Mouse (Mus musculus): Measurements from ENCODE around the gene Ring1. TPM values are rescaled to one million over a fixed set of nuclear protein-coding genes. Genes with fewer than 3 reads are reported as not detected.

The Ring1 gene
- polyA plus RNA-seq, 1 experiment from 2014 or later, result 26.0 TPM

MicroRNA genes within 50 kb of the gene (microRNA counts, 519-probe panel; counts per million panel counts)
- 1,314 counts per million, percentile 7 among the panel's probes with 10 or more counts for microRNA mmu-miR-219

Small RNA genes lying within 50 kb of the gene (microRNA-seq; reads per million reads assigned to microRNA genes)
- gene Mir219a-1 (ENCODE audit: borderline number of aligned reads) (0.86 reads per million), gene Mir219c (ENCODE audit: borderline number of aligned reads) (not detected)

Other genes starting within 250 kb of the Ring1 start
- 58.8 and 67.2 TPM in 2 replicates for gene Angptl4, start 242.8 kb downstream of the Ring1 start, polyA plus RNA-seq (2015; fragmentation: Nextera tagmentation; extraction: Ambion mirVana)
- gene Kank3, start 214.2 kb downstream of the Ring1 start, polyA plus RNA-seq (2015; fragmentation: Nextera tagmentation; extraction: Ambion mirVana), result 45.3 and 45.8 TPM in 2 replicates
- gene Rps28, start 200.1 kb downstream of the Ring1 start, polyA plus RNA-seq (2015; fragmentation: Nextera tagmentation; extraction: Ambion mirVana), result 998 and 1,000 TPM in 2 replicates
- gene Ndufa7, start 200.1 kb downstream of the Ring1 start, polyA plus RNA-seq (2015; fragmentation: Nextera tagmentation; extraction: Ambion mirVana), result 432 and 453 TPM in 2 replicates
- 57.3 and 59.6 TPM in 2 replicates for gene Cd320, start 181.6 kb downstream of the Ring1 start, polyA plus RNA-seq (2015; fragmentation: Nextera tagmentation; extraction: Ambion mirVana)
- gene Gm7029, start 150.8 kb downstream of the Ring1 start, polyA plus RNA-seq (2015; fragmentation: Nextera tagmentation; extraction: Ambion mirVana), result not detected in 2 replicates
- gene Kifc1, start 134.0 kb downstream of the Ring1 start, polyA plus RNA-seq (2015; fragmentation: Nextera tagmentation; extraction: Ambion mirVana), result 6.7 and 6.8 TPM in 2 replicates
- 0.55 and 0.58 TPM in 2 replicates for gene Platr17, start 119.5 kb downstream of the Ring1 start, polyA plus RNA-seq (2015; fragmentation: Nextera tagmentation; extraction: Ambion mirVana)
- gene Daxx, start 115.3 kb downstream of the Ring1 start, polyA plus RNA-seq (2015; fragmentation: Nextera tagmentation; extraction: Ambion mirVana), result 48.5 and 51.7 TPM in 2 replicates
- gene Tapbp, start 108.8 kb downstream of the Ring1 start, polyA plus RNA-seq (2015; fragmentation: Nextera tagmentation; extraction: Ambion mirVana), result 40.2 and 49.3 TPM in 2 replicates
- gene Zbtb22, start 108.8 kb downstream of the Ring1 start, polyA plus RNA-seq (2015; fragmentation: Nextera tagmentation; extraction: Ambion mirVana), result 15.8 and 17.8 TPM in 2 replicates
- gene Rgl2, start 95.1 kb downstream of the Ring1 start, polyA plus RNA-seq (2015; fragmentation: Nextera tagmentation; extraction: Ambion mirVana), result 57.1 and 64.4 TPM in 2 replicates
- gene Pfdn6, start 84.3 kb downstream of the Ring1 start, polyA plus RNA-seq (2015; fragmentation: Nextera tagmentation; extraction: Ambion mirVana), result 145 and 163 TPM in 2 replicates
- 36.2 and 36.5 TPM in 2 replicates for gene Wdr46, start 84.0 kb downstream of the Ring1 start, polyA plus RNA-seq (2015; fragmentation: Nextera tagmentation; extraction: Ambion mirVana)
- 6.0 and 8.5 TPM in 2 replicates for gene B3galt4, start 73.2 kb downstream of the Ring1 start, polyA plus RNA-seq (2015; fragmentation: Nextera tagmentation; extraction: Ambion mirVana)
- 48.9 and 57.2 TPM in 2 replicates for gene Vps52, start 68.9 kb downstream of the Ring1 start, polyA plus RNA-seq (2015; fragmentation: Nextera tagmentation; extraction: Ambion mirVana)
- gene Rps18, start 68.7 kb downstream of the Ring1 start, polyA plus RNA-seq (2015; fragmentation: Nextera tagmentation; extraction: Ambion mirVana), result 1,731 and 1,878 TPM in 2 replicates
- 29.0 and 31.1 TPM in 2 replicates for gene H2-K1, start 24.3 kb downstream of the Ring1 start, polyA plus RNA-seq (2015; fragmentation: Nextera tagmentation; extraction: Ambion mirVana)
- 54.1 and 57.4 TPM in 2 replicates for gene H2-Ke6, start 3.4 kb upstream of the Ring1 start, polyA plus RNA-seq (2015; fragmentation: Nextera tagmentation; extraction: Ambion mirVana)
- 229 and 234 TPM in 2 replicates for gene Slc39a7, start 7.0 kb upstream of the Ring1 start, polyA plus RNA-seq (2015; fragmentation: Nextera tagmentation; extraction: Ambion mirVana)
- gene Rxrb, start 7.1 kb upstream of the Ring1 start, polyA plus RNA-seq (2015; fragmentation: Nextera tagmentation; extraction: Ambion mirVana), result 53.0 and 54.6 TPM in 2 replicates
- gene Col11a2, start 14.8 kb upstream of the Ring1 start, polyA plus RNA-seq (2015; fragmentation: Nextera tagmentation; extraction: Ambion mirVana), result 53.2 and 64.3 TPM in 2 replicates
- 0.54 and 0.89 TPM in 2 replicates for gene H2-Oa, start 67.7 kb upstream of the Ring1 start, polyA plus RNA-seq (2015; fragmentation: Nextera tagmentation; extraction: Ambion mirVana)
- gene H2-DMa, start 94.9 kb upstream of the Ring1 start, polyA plus RNA-seq (2015; fragmentation: Nextera tagmentation; extraction: Ambion mirVana), result 14.0 and 15.3 TPM in 2 replicates
- gene Brd2, start 98.0 kb upstream of the Ring1 start, polyA plus RNA-seq (2015; fragmentation: Nextera tagmentation; extraction: Ambion mirVana), result 118 and 122 TPM in 2 replicates
- gene H2-DMb2, start 118.6 kb upstream of the Ring1 start, polyA plus RNA-seq (2015; fragmentation: Nextera tagmentation; extraction: Ambion mirVana), result 0.61 and 0.93 TPM in 2 replicates
- gene H2-DMb1, start 128.4 kb upstream of the Ring1 start, polyA plus RNA-seq (2015; fragmentation: Nextera tagmentation; extraction: Ambion mirVana), result 3.2 and 3.8 TPM in 2 replicates
- gene Tap1, start 162.9 kb upstream of the Ring1 start, polyA plus RNA-seq (2015; fragmentation: Nextera tagmentation; extraction: Ambion mirVana), result 10.7 and 11.9 TPM in 2 replicates
- 3.3 and 4.4 TPM in 2 replicates for gene Psmb9, start 163.1 kb upstream of the Ring1 start, polyA plus RNA-seq (2015; fragmentation: Nextera tagmentation; extraction: Ambion mirVana)
- 10.0 and 11.2 TPM in 2 replicates for gene Psmb8, start 173.0 kb upstream of the Ring1 start, polyA plus RNA-seq (2015; fragmentation: Nextera tagmentation; extraction: Ambion mirVana)
- gene Tap2, start 178.8 kb upstream of the Ring1 start, polyA plus RNA-seq (2015; fragmentation: Nextera tagmentation; extraction: Ambion mirVana), result 6.4 and 7.5 TPM in 2 replicates
- 0.17 and 0.43 TPM in 2 replicates for gene H2-Ob, start 214.2 kb upstream of the Ring1 start, polyA plus RNA-seq (2015; fragmentation: Nextera tagmentation; extraction: Ambion mirVana)
- 10.8 and 11.7 TPM in 2 replicates for gene H2-Ab1, start 233.0 kb upstream of the Ring1 start, polyA plus RNA-seq (2015; fragmentation: Nextera tagmentation; extraction: Ambion mirVana)